Mouse (Mus musculus) heart, adult 2 months (tissue): ENCODE measurements around the gene Gm12569. TPM values are rescaled to one million over a fixed set of nuclear protein-coding genes. Genes with fewer than 3 reads are reported as not detected.

Experiments
- DNase-seq, 2 experiments: peaks; one replicate each; pipeline ENCODE4 v3.0.0; 2021
- H3K27ac ChIP-seq: fragments of 200-600 bp; 2 replicates; pipeline ENCODE4 v1.8.1; 2022
- H3K27me3 ChIP-seq: fragments of 200-500 bp; 2 replicates; pipeline ENCODE4 v1.6.1; 2012; ENCODE audit warnings: mild to moderate bottlenecking, low read length, inconsistent platforms, mixed read lengths; ENCODE audit not compliant: control insufficient read depth, insufficient read depth
- H3K36me3 ChIP-seq: fragments of 200-500 bp; 2 replicates; pipeline ENCODE4 v1.6.1; 2012; ENCODE audit warnings: low read length, inconsistent platforms; ENCODE audit not compliant: control insufficient read depth, insufficient read depth
- H3K4me1 ChIP-seq: fragments of 200-500 bp; 2 replicates; pipeline ENCODE4 v1.6.1; 2011; ENCODE audit warnings: low read length; ENCODE audit not compliant: control insufficient read depth, insufficient read depth
- H3K4me3 ChIP-seq: fragments of 200-600 bp; 2 replicates; pipeline ENCODE4 v1.8.1; 2022
- H3K79me2 ChIP-seq: fragments of 200-500 bp; replicated peaks from 2 replicates; pipeline ENCODE4 v1.6.1; 2012; ENCODE audit warnings: mild to moderate bottlenecking, inconsistent platforms, low read length, moderate library complexity, mixed read lengths; ENCODE audit not compliant: control insufficient read depth, insufficient read depth
- H3K9ac ChIP-seq: fragments of 200-500 bp; 2 replicates; pipeline ENCODE4 v1.6.1; 2012; ENCODE audit warnings: low read depth, mild to moderate bottlenecking, control low read depth, inconsistent platforms, low read length, mixed read lengths
- CTCF ChIP-seq: fragments of 200-600 bp; IDR thresholded peaks from 2 replicates; pipeline ENCODE4 v1.8.1; 2022; ENCODE audit warnings: antibody characterized with exemption, mild to moderate bottlenecking, moderate library complexity
- EP300 ChIP-seq: fragments of 200-500 bp; IDR thresholded peaks from 2 replicates; pipeline ENCODE4 v1.6.1; 2011; ENCODE audit warnings: low read depth, low read length, control low read depth; ENCODE audit not compliant: insufficient read depth
- POLR2A ChIP-seq: fragments of 200-500 bp; IDR thresholded peaks from 2 replicates; pipeline ENCODE4 v1.6.1; 2011; ENCODE audit warnings: mild to moderate bottlenecking, low read depth, low read length, control low read depth; ENCODE audit not compliant: insufficient read depth
- WGBS: fragments of 180-500 bp; shearing (Covaris S2); methylation state at CpG from one replicate; pipeline ENCODE4 v1.1.7; 2018; 5-methylcytosine and 5-hydroxymethylcytosine counted together
- intact Hi-C: fragments of 180-260 bp; cut with DNase I; formaldehyde crosslinking; loops from one replicate; pipeline ENCODE4 v1.15.1; 2025
- polyA plus RNA-seq: library from polyadenylated mRNA; depleted of rRNA; stranded (reverse); fragments of >200 nt; gene quantifications from 2 replicates; pipeline ENCODE4 v1.2.3, GENCODE M21; 2012
- total RNA-seq, 2 experiments: library from RNA; stranded (reverse); gene quantifications; 2 replicates each; pipeline ENCODE4 v1.2.3; 2021

Gene Gm12569
- total and polyA plus RNA-seq, 3 experiments: not detected

DNA sequence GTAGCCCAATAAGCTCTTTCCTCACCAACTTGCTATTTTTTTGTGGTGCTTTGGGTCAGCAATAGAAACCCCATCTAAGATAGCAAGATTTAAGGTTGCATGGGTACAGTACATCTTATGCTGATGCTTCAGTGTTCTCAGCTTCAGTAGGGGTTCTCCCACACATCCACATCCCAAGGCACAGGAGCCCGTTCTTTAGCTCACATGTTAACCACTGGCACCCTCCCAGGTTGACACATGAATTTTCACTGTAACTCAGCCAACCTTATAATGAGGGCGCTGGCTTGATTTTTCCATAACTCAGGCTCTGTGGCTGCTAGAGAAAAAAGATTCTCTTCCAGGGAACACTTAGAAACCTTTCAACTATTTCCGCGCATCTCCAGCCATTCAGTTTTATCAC is 6.8 kb downstream of the Gm12569 start:
- intact Hi-C loops: no loop called here
- no peaks in the 10 kb centered on the region for H3K4me1 ChIP-seq
- no peak overlapping the region for H3K4me3 ChIP-seq
- TF ChIP-seq EP300 (no peak), CTCF (no peak), POLR2A (no peak)
- H3K9ac ChIP-seq: no peak overlapping the region
- no peak overlapping the region for H3K27ac ChIP-seq
- H3K79me2 ChIP-seq: no peaks in the 10 kb centered on the region
- DNase-seq: no peak
- WGBS: 81% methylated on average over 4 of the region's 4 CpGs
- H3K36me3 ChIP-seq: no peaks in the 10 kb centered on the region
- H3K27me3 ChIP-seq: no peaks in the 10 kb centered on the region; the same call in 1 of the 2 replicates

DNA sequence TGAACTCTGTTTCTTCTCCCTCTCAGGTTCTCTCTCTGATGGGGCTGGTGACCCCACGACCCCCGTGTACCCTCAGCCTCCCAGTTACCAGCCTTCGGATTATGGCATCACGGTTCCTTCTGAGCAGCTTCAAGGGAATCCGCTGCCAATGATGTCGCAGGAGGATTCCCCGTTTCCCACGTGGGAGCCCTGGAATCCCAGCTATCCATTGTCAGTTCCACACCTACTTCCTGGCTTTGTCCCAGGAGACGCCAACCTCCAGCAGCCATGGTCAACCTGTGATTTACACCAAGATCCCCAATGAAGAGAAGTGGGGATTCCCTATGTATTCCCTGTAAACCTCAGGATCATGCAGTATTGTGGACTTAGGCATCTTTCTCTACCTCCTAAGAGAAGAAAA is 14.4 kb downstream of the Gm12569 start:
- WGBS: 63% methylated on average over 9 of the region's 9 CpGs
- Histone ChIP-seq H3K79me2 (no peaks in the 10 kb centered on the region), H3K4me1 (no peaks in the 10 kb centered on the region), H3K4me3 (no peak overlapping the region), H3K27me3 (no peaks in the 10 kb centered on the region), H3K9ac (no peak overlapping the region), H3K27ac (no peak overlapping the region), H3K36me3 (no peaks in the 10 kb centered on the region)
- intact Hi-C loops: no loop called here
- TF ChIP-seq POLR2A (no peak), EP300 (no peak), CTCF (no peak)
- DNase-seq: no peak

DNA sequence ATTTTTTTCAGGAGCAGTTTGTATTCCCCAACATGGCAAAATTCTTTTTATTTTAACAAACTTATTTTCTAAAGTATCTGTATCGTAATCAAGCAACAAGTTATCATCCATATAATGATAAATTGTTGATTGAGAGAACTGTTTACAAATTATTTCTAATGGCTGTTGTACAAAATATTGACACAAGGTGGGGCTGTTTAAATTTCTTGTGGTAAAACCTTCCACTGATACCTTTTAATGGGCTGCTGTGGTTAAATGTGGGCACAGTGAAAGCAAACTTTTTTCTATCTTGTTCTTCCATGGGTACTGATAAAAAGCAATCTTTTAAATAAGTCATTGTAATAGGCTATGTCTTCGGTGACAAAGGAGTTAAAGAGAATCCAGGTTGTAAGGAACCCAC is 22.6 kb downstream of the Gm12569 start:
- intact Hi-C loops: no loop called here
- Histone ChIP-seq H3K27ac (no peak overlapping the region), H3K36me3 (no peaks in the 10 kb centered on the region), H3K27me3 (no peaks in the 10 kb centered on the region), H3K4me1 (no peaks in the 10 kb centered on the region), H3K9ac (no peak overlapping the region), H3K4me3 (no peak overlapping the region), H3K79me2 (no peaks in the 10 kb centered on the region)
- no peak for DNase-seq
- peak; percentile 45 for TF ChIP-seq CTCF
- TF ChIP-seq EP300: no peak
- TF ChIP-seq POLR2A: no peak
- 78% methylated on average over 2 of the region's 2 CpGs for WGBS

- 87% methylated on average over 4 of the region's 4 CpGs for WGBS
- H3K4me1 ChIP-seq: no peaks in the 10 kb centered on the region
These were observed 36.7 kb downstream of the Gm12569 start for GRCm38 (mm10) chr11:51257006-51257405.

DNA sequence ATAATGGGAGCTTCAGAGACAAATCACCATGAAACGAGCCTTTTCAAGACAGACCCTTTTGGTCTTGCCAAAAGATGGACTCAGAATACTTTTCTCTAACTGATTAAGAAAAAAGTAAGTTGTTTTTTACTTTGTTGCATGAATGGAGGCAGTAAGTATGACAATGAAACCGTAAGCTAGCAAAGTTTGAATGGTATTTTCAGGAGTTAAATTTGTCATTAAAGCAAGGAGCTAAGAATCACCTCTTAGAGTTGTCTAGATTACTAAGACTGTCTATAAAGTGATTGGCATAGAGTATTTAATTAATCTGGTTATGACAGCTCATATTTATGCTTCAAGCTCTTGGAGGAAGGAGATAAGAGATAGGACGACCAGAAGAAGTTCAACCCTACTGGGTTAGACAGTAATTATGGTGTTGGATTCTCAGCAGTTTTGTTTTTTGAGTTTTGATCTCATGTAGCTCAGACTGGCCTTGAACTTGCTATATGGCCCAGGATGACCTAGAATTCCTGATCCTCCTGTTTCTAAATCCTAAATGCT is 41.5 kb downstream of the Gm12569 start, which contains the start of gene Clk4:
TSS of gene Clk4 (plus strand) at position 51 of the 540 bp plus-strand sequence.
- Histone ChIP-seq H3K79me2 (peaks cover 3% of the 10 kb centered on the region; the same call in 1 of the 2 replicates), H3K4me3 (peak within 1 kb of the TSS; percentile 96), H3K27ac (peak within 1 kb of the TSS; percentile 99), H3K27me3 (no peaks in the 10 kb centered on the region), H3K4me1 (peaks cover 8% of the 10 kb centered on the region), H3K36me3 (peaks cover 15% of the 10 kb centered on the region), H3K9ac (peak within 1 kb of the TSS; percentile 76)
- no peak for DNase-seq
- no peak for TF ChIP-seq EP300
- TF ChIP-seq CTCF: no peak
- TF ChIP-seq POLR2A: no peak
- intact Hi-C loops: no loop called here
- WGBS: 76% methylated on average over 3 of the region's 3 CpGs

More at GRCm38 (mm10) chr11:51257006-51257405, 36.7 kb downstream of the Gm12569 start:
- Histone ChIP-seq H3K36me3 (no peaks in the 10 kb centered on the region), H3K27ac (no peak overlapping the region), H3K27me3 (no peaks in the 10 kb centered on the region), H3K4me3 (no peak overlapping the region), H3K79me2 (no peaks in the 10 kb centered on the region), H3K9ac (no peak overlapping the region)
- TF ChIP-seq CTCF (no peak), POLR2A (no peak), EP300 (no peak)
- DNase-seq: no peak
- intact Hi-C loops: no loop called here
